Mouse (Mus musculus) granulocyte monocyte progenitor cell, adult 5-6 weeks (primary cell): ENCODE results near the gene Hist1h3a. TPM values are rescaled to one million over a fixed set of nuclear protein-coding genes. Genes with fewer than 3 reads are reported as not detected.

ENCODE experiments used
- ATAC-seq: replicated peaks from 2 replicates; pipeline ENCODE4 v1.8.0; 2016; ENCODE audit warnings: mild to moderate bottlenecking, moderate TSS enrichment, inconsistent platforms; ENCODE audit not compliant: poor library complexity, severe bottlenecking
- total RNA-seq, 2 experiments: library from RNA; stranded (forward) in 1 of 2; stranded (reverse) in 1 of 2; fragments of 200-712, 200-1000 nt in 1 of 2; fragments of >200 nt in 1 of 2; fragmentation: Nextera tagmentation in 1 of 2; gene quantifications; 2 replicates each; pipeline ENCODE4 v1.2.3; 2014 to 2017

Hist1h3a gene
- total RNA-seq, 2 experiments from 2014 or later: 33.7 to 287 TPM

DNA sequence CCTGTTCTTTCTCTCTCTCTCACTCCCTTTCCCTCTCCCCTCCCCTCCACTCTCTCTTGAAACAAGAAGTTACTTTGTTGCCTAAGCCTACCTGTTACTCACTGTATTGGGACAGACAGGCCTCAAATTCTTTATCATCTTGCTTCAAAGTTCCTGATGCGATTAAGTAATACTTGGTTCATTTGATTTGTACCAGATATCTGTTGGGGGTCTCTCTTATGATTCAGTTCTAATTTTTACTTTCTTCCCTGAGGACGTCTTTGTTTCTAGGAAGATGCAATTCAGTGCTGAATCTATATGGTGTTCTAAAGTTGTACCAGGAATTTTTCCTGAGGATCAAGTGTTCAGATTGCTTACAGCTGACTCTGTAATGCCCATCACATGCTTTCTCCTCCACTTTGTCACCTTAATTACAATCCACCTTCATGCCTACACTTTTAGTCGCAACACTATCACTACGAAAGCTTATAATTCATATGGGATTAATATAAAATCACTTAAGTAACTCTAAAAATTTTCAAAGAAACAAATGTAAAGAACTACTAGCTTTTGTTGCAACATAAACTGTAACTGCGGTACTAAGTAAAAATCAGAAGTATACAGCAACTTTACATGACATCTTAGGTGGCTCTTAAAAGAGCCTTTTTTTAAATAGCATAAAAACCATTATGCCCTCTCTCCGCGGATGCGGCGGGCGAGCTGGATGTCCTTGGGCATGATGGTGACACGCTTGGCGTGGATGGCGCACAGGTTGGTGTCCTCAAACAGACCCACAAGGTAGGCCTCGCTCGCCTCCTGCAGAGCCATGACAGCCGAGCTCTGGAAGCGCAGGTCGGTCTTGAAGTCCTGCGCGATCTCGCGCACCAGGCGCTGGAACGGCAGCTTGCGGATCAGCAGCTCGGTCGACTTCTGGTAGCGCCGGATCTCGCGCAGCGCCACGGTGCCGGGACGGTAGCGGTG, 17.5 kb downstream of the Hist1h3a start:
- 0 out of 2 replicates have a peak, but pooled peaks have one; percentile 8 for ATAC-seq

DNA sequence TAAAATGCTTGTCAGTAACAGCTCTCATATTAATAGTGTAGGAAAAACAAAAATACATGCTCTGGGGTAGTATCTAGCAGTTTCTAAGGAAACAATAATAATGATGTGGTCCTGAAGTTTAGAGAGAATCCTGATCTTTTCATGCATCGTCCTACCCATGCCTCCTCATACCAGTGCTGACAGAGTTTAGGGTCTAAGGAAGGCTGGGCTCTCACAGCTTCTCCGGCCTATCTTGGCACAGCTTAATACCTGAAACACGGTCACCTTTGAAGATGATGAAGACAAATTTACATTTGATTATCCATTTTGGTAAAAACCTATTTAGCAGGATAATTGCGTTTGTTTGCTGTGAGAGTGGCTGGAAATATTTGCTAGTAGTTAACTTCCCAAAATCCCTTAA, 18.2 kb downstream of the Hist1h3a start:
- ATAC-seq: no peak

- ATAC-seq: no peak
Measured at GRCm38 (mm10) chr13:23743215-23743614, 19.0 kb downstream of the Hist1h3a start.

- no peak for ATAC-seq
Measured at GRCm38 (mm10) chr13:23742007-23742406, 20.2 kb downstream of the Hist1h3a start.

DNA sequence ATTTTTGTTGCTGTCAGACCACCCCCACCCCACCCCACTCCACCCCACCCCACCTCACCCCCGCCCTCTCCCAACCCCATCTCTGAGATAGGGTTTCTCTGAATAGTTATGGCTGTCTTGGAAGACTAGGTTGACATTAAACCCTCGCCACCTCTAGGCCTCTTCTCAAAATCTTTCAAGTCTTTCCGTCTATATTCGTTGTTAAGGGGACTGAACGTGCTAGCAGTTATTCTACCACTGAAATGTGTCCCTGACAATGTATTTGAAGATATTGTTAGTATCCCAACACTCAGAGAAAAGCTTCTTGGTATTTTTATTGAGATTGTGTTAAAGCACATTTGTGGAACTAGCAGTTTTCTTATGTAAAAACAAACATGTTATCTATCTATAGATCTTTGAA, 21.3 kb downstream of the Hist1h3a start:
- no peak for ATAC-seq

DNA sequence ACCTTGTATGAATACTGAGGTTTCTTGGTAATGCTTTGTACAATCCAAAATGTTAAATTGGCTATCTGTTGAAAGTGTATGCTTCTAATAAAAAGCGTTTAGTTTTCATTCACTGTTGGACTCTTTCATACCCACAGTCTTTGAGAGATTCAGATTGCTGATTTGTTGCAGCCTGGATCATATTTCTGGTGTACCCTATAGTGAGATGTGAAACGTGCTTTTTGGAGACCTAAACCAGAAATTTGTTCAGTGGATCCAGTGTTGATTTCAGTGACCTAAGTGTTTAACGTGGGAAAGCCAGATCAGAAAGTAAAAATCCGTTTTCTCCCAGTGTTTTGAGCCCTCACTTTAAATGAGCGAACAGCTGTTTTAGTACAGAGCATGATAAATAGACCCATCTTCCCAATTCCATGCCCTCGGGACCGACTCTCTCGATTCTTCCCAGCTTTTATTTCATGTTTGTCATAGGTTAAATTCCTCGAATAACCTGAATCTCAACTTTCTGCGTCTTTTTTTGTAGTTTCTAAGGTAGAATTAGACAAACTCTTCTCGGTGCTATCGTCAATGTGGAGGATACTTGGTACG, 21.8 kb downstream of the Hist1h3a start:
- no peak for ATAC-seq

DNA sequence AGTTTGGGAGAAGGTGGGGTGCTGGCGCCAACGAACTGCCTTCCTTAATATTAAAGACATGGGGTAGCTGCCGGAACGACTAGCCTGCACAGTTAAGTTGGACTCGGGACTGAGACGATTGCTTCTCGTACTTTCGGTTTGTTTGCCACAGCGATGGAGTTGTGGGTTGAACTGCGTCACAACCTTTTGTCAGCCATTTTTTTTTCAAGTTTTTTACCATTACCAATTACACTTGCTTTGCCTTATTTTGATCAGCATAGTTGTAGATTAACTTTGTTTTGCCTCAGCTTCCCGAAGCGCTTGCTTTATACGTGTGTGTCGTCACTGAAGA, 22.3 kb downstream of the Hist1h3a start:
- ATAC-seq: no peak

GRCm38 (mm10) chr13:23739069-23739921, 22.9 kb downstream of the Hist1h3a start:
- ATAC-seq: peak; percentile 72

DNA sequence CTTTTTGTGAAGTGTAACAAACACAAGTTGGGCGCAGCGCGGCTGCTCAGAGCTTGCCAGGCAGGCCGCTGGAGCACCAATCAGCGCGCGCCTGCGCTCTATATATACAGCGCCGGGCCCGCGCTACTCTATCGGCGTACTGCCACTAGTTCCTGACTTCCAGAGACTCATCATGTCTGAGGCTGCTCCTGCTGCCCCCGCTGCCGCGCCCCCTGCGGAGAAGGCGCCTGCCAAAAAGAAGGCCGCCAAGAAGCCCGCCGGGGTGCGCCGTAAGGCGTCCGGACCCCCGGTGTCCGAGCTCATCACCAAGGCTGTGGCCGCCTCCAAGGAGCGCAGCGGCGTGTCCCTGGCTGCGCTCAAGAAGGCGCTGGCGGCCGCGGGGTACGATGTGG, 23.5 kb downstream of the Hist1h3a start, which contains the start of gene Hist1h1c:
Gene Hist1h1c (plus strand): TSS at position 132 of the 392 bp plus-strand sequence.
- ATAC-seq: peak; percentile 68

- ATAC-seq: no peak
Measured at GRCm38 (mm10) chr13:23738041-23738440, 24.1 kb downstream of the Hist1h3a start.

DNA sequence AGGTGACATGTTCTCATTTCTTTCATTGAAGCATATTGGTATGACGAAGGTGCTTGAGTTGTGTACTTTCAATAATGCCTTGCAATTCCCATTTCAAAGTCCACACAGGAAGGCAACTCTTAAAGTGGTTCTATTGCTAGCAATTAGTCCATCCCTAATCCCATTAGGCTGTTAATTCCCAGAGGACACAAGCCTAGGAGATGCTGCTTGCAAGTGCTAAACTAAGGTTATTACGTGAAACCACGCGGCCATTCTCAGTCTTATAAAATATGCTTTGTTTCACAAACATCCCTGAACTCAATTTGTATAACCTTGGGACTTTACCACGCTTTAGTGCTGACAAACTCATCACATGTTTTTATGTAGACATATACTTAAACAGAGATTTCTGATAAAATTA, 25.1 kb downstream of the Hist1h3a start:
- ATAC-seq: no peak

GRCm38 (mm10) chr13:23732156-23732804, 29.9 kb downstream of the Hist1h3a start:
- peak; percentile 66; the same call in 1 of the 2 replicates for ATAC-seq

DNA sequence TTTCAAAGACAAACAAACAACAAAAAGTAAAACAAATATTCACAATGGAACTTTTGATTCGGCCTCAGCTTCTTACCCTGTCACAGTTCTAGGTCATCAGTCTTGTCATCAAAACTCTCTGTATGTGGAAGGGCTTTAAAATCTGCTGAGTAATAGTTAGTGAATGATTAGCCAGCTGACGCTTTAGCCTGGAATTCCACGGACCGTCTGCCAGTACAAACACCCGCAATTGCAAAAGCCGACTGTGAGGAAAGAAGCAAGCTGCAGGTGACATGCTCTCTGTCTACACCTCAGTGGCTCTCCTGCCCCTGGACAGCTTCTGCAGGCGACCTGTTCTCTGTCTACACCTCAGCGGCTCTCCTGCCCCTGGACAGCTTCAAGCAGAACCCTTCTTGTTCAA, 31.7 kb downstream of the Hist1h3a start:
- no peak for ATAC-seq

DNA sequence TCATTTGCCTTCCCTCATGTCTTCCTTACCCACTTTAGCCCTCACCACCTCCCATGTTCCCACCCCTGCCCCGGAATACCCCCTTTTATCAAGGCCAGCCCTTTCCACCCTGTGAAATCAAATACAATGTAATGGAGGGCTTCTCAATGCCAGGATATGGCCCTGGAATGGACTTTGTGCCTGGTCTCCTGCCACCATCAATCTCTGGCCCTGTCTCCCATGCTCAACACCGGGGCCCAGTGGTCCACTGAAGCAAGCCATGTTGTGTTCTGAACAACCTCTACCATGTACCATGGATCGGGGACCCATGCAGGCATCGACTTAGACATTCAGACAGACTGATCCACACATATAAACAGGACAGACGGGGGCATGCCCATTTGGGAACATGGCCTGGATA, 32.5 kb downstream of the Hist1h3a start:
- no peak for ATAC-seq

GRCm38 (mm10) chr13:23729192-23729525, 33.0 kb downstream of the Hist1h3a start:
- ATAC-seq: peak; percentile 76

GRCm38 (mm10) chr13:23728472-23729191, 33.6 kb downstream of the Hist1h3a start:
- ATAC-seq: peak; percentile 34

DNA sequence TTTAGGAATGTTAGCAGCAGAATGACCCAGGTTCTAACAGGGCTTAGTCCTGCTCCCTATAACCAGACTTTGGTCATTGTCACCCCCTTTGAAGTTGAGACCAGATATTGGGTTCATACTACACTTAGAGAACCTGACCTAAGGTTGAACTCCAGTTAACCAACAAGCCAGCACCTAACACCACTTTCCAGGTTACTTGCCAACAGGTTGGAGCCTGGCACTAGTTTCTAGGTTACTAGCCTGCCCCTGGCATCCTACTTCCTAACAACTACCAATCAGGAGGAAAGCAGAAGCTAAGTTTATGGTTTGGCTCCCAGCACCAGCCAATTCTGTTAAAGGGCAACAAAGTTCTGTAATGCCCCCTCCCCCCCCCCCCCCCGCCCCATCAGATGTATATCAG, 37.0 kb downstream of the Hist1h3a start:
- ATAC-seq: no peak

GRCm38 (mm10) chr13:23724239-23724638, 37.9 kb downstream of the Hist1h3a start:
- no peak for ATAC-seq

GRCm38 (mm10) chr13:23717593-23718245, 44.5 kb downstream of the Hist1h3a start:
- 0 out of 2 replicates have a peak, but pooled peaks have one; percentile 41 for ATAC-seq
